Mouse (Mus musculus): ENCODE data around the gene Htr1f.

DNA sequence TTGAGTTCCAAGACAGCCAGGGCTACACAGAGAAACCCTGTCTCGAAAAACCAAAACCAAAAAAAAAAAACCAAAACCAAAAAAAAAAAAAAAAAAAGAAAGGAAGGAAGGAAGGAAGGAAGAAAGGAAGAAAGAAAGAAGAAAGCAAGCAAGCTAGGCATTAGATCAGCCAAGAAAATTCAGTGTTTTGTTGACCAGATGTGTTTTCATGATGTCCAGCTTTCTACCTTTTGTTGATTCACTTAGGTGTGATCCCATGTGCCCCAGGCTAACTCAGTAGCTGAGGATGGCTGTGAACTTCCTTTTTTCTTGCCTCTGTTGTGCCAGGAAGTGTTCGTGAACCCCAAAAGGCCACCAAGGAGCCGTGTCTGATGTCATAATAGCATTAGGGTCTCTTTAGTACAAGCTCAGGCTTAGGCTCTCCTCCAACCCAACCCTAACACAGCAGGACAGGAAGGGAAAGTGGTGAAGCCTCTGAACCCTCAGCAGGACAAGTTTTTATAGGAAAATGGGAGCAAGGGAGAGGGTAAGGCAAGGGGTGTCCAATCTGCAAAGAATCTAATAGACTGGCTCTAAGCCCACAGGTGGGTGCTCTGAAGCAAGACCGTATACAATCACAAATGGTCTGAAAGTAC lies 228.9 kb downstream of the Htr1f start:
- no peak for TF ChIP-seq MYC (IDR thresholded peaks at IDR 0.05; ENCODE audit: low read depth, low read length)
- TF ChIP-seq POLR2A (IDR thresholded peaks at IDR 0.05; ENCODE audit: control insufficient read depth in 1 of 2, insufficient read depth in 1 of 2, low read depth in 1 of 2, low read length in 2 of 2, poor library complexity in 1 of 2): no peak
